7 mouse cellular contexts compared by ENCODE assay signal in genomic region chr17:35178528-35178927, GRCm38 (mm10). TPM values are rescaled to one million over a fixed set of nuclear protein-coding genes. Genes with fewer than 3 reads are reported as not detected.
DNase-seq lines count a peak whose midpoint lies in the region; TF ChIP-seq lines count a peak whose summit lies in the region.

No protein-coding gene starts in this region.

- TF ChIP-seq POLR2A in brain, embryonic 14.5 days (IDR thresholded peaks at IDR 0.05; ENCODE audit: borderline replicate concordance, extremely low read depth, insufficient read depth, insufficient read length, poor library complexity, severe bottlenecking) = no peak

- TF ChIP-seq CTCF in brain, embryonic 14.5 days (IDR thresholded peaks at IDR 0.05; ENCODE audit: borderline replicate concordance, extremely low read depth, insufficient read depth, insufficient read length) = peak; percentile 87

- DNase-seq in 416B (ENCODE audit: low read depth) = peak; percentile 87
- peak; percentile 88 for DNase-seq in CD4-positive, CD25-positive, alpha-beta regulatory T cell, adult 2 months (ENCODE audit: low read depth, low spot score)
- DNase-seq in brain, embryonic 14.5 days (ENCODE audit: low read depth) = peak; percentile 76
- DNase-seq in heart, adult 11 months = peak; percentile 98
- peak; percentile 82 for DNase-seq in kidney, adult 9 months
- DNase-seq in lung, postnatal 10 days = peak; percentile 85
- DNase-seq in spleen, postnatal 36 days (ENCODE audit: low spot score in 2 of 2) = peak; percentile 74 to 77

RNA-seq across cellular contexts. Expression of gene Aif1, which starts 2.7 kb away (rescaled TPM):
- 1.6 and 2.2 TPM in 2 replicates for polyA plus RNA-seq in brain, embryonic 14.5 days (2012; rRNA removed)

RNA-seq across cellular contexts. Expression of gene Lst1, which starts 9.7 kb away (rescaled TPM):
- polyA plus RNA-seq in brain, embryonic 14.5 days (2012; rRNA removed) = 8.2 and 11.8 TPM in 2 replicates

RNA-seq across cellular contexts. Expression of gene Prrc2a, which starts 13.8 kb away (rescaled TPM):
- polyA plus RNA-seq in brain, embryonic 14.5 days (2012; rRNA removed) = 367 and 409 TPM in 2 replicates

RNA-seq across cellular contexts. Expression of gene Ltb, which starts 15.7 kb away (rescaled TPM):
- polyA plus RNA-seq in brain, embryonic 14.5 days (2012; rRNA removed) = 0.58 and 1.1 TPM in 2 replicates

RNA-seq across cellular contexts. Expression of gene Tnf, which starts 23.3 kb away (rescaled TPM):
- 0.15 and 0.21 TPM in 2 replicates for polyA plus RNA-seq in brain, embryonic 14.5 days (2012; rRNA removed)

Comparison
In these comparisons a context has a peak if more than half of its experiments do, and no peak if none do; other contexts are left out.
1. Peak in every context shown above with its lines: DNase-seq.